Mouse (Mus musculus) ES-E14 (cell line): Measurements from ENCODE around the gene Cox5b.

Experiments
- CHD2 ChIP-seq: IDR thresholded peaks from 2 replicates; pipeline ENCODE4 v1.6.1; 2014; ENCODE audit warnings: mild to moderate bottlenecking, low read depth, low read length, inconsistent platforms
- MAFK ChIP-seq: IDR thresholded peaks from 2 replicates; pipeline ENCODE4 v1.6.1; 2014; ENCODE audit warnings: mild to moderate bottlenecking, low read depth, low read length, inconsistent platforms; ENCODE audit not compliant: insufficient read depth

- TF ChIP-seq CHD2: no peak
- TF ChIP-seq MAFK: no peak
These were observed 48.0 kb downstream of the Cox5b start for GRCm38 (mm10) chr1:36739231-36739630.
